Mouse (Mus musculus) heart, postnatal 10 days (tissue): ENCODE data around the gene Sprr2e. TPM values are rescaled to one million over a fixed set of nuclear protein-coding genes. Genes with fewer than 3 reads are reported as not detected.

Experiments used
- DNase-seq, 2 experiments: peaks; one replicate each; pipeline ENCODE4 v3.0.0; 2021
- intact Hi-C: fragments of 180-260 bp; cut with DNase I; formaldehyde crosslinking; loops from one replicate; pipeline ENCODE4 v1.15.1; 2025
- total RNA-seq, 2 experiments: library from RNA; stranded (reverse); gene quantifications; 2 replicates each; pipeline ENCODE4 v1.2.3; 2021

Sprr2e gene
- total RNA-seq = not detected

- DNase-seq = no peak
- intact Hi-C loops = no loop called here
Measured at GRCm38 (mm10) chr3:92351843-92352242, at the start of gene Sprr2e. Sprr2e (plus strand) TSS chr3:92352143.

GRCm38 (mm10) chr3:92307406-92307805 lies 44.5 kb upstream of the Sprr2e start:
- DNase-seq = no peak

GRCm38 (mm10) chr3:92316320-92316719 lies 35.6 kb upstream of the Sprr2e start, which contains the start of gene Sprr2b:
Sprr2b (plus strand) TSS chr3:92316620.
- intact Hi-C loops = no loop called here
- no peak for DNase-seq

More at GRCm38 (mm10) chr3:92307406-92307805, 44.5 kb upstream of the Sprr2e start:
- intact Hi-C loops = no loop called here

DNA sequence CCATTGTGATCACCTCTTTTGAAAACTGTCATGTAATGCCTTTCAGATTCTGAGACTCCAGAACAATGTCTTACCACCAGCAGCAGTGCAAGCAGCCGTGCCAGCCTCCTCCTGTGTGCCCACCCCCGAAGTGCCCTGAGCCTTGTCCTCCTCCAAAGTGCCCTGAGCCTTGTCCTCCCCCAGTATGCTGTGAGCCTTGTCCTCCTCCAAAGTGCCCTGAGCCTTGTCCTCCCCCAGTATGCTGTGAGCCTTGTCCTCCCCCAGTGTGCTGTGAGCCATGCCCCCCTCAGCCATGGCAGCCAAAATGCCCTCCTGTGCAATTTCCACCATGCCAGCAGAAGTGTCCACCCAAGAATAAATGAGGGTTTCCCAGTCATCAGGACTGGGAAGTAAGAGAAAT lies 34.6 kb upstream of the Sprr2e start:
- intact Hi-C loops = no loop called here
- no peak for DNase-seq

DNA sequence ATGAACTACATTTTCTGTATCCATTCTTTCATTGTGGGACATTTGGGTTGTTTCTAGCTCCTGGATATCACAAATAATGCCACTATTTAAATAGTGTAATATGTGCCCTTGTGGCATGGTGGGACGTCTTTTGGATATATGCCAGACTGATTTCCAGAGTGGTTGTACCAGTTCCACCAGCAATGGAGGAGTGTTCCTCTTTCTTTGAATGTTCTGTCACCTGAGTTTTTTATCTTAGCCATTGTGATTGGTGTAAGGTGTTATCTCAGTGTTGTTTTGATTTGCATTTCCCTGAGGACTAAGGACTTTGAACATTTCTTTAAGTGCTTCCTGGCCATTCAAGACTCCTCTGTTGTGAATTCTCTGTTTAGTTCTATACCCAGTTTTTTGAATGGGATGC lies 15.7 kb upstream of the Sprr2e start:
- no peak for DNase-seq
- intact Hi-C loops = no loop called here

DNA sequence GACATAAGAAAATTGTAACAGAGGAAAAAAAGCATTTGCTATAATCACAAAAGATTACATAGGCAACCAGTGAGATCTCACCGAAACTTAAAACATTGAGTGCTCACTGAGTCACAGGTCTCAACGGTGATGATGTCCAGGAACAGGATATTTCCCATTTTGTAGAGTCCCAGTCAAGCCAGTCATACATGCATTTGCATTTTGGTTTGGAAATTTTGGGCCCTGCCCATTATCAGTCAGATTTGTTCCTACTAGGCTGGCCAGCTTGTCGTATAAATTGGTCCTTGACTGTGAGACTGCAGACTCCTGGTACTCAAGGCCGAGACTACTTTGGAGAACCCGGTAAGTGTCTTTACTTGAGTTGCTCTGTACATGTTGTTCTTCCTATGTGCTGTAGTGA lies 13.1 kb upstream of the Sprr2e start, which contains the start of gene Sprr2d:
Sprr2d (plus strand) TSS at position 301 of the 400 bp plus-strand sequence.
- DNase-seq = no peak
- intact Hi-C loops = no loop called here

DNA sequence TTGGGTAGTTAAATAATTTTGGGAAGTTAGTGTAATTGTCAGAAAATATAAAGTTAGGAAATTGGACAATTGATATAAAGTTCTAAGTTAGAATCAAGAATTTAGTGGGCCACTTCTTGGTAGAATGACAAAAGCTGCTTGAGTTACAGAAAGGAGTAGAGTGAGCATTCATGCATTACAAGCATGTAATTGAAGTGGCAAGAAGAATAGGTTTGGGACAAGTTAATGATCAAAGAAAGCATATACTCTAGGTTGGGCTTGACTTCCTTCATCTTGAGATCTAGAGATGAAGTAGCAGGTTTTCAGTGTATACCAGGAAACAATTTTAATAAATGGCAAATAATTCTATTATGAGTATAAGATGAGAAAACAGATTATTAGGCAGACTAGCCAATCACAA lies 9.7 kb downstream of the Sprr2e start:
- intact Hi-C loops = no loop called here
- DNase-seq = no peak

DNA sequence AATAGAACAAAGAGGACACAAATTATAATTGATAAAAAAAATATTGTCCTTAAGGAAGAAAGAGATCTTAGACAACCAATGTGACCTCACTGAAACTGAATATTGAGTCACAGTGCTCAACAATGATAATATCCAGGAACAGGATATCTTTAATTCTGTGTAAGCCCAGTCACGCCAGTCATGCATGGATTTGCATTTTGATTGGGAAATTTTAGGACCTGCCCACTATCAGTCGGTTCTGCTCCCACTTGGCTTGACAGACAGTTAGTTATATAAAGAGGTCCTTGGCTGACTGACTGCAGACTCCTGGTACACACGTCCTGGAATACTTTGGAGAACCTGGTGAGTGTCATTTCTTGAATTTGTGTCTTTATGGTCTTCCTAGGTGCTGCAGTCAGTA lies 12.9 kb downstream of the Sprr2e start, which contains the start of gene Sprr2f:
Sprr2f (plus strand) TSS at position 301 of the 400 bp plus-strand sequence.
- intact Hi-C loops = no loop called here
- no peak for DNase-seq

DNA sequence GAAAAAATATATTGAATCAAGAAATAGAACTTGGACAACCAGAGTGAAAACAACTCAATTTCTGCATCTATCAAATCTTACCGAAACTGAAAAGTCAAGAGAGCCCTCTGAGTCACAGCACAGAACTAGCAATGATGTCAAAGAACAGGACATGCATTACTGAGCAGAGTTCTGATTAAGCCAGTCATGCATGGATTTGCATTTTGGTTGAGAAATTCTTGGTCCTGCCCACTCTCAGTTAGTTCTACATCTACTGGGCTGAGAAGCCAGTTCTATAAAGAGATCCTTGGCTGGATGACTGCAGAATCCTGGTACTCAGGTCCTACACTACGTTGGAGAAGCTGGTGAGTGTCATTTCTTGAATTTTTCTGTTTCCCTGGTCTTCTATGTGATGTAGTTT lies 21.7 kb downstream of the Sprr2e start:
- intact Hi-C loops = no loop called here
- no peak for DNase-seq

DNA sequence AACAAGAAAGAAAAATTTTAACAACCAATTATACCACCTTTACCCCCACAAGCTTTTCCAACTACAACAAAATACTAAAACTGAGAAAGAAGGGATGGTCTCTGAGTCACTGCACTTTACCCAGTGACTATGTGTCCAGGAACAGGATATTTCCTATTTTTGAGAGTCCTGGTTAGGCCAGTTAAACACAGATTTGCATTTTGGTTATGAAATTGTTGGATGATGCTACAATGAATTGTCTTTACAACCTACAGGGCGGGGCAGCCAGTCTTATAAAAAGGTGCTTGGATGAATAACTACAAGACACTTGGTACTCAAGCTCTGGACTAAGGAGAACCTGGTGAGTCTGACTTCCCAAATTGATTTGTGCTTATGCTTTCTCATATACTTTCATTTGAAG lies 33.4 kb downstream of the Sprr2e start, which contains the start of gene Sprr2h:
Sprr2h (plus strand) TSS at position 301 of the 400 bp plus-strand sequence.
- intact Hi-C loops = no loop called here
- DNase-seq = no peak

GRCm38 (mm10) chr3:92394301-92394700 lies 42.4 kb downstream of the Sprr2e start:
- no peak for DNase-seq
- intact Hi-C loops = loop anchor here (5.0 kb wide), 1 partner anchor 118 kb away; no protein-coding TSS in a partner anchor

Other genes with a start within 250 kb of the Sprr2e start
- not detected for gene Prr9, start 228.2 kb upstream of the Sprr2e start, total RNA-seq
- not detected for gene Lelp1, start 209.4 kb upstream of the Sprr2e start, total RNA-seq
- gene Sprr2a1, start 136.3 kb upstream of the Sprr2e start, total RNA-seq = not detected
- 1 to 10 TPM; 2.6 to 3.4 TPM for gene Sprr2a2, start 136.2 kb upstream of the Sprr2e start, total RNA-seq
- not detected for gene Sprr2a3, start 66.7 kb upstream of the Sprr2e start, total RNA-seq
- not detected for gene Sprr2b, start 35.5 kb upstream of the Sprr2e start, total RNA-seq
- not detected for gene Sprr2d, start 13.0 kb upstream of the Sprr2e start, total RNA-seq
- gene Sprr2f, start 13.0 kb downstream of the Sprr2e start, total RNA-seq = not detected
- not detected for gene Sprr2h, start 33.5 kb downstream of the Sprr2e start, total RNA-seq
- gene Sprr2i, start 55.8 kb downstream of the Sprr2e start, total RNA-seq = not detected
- not detected for gene Sprr2j-ps, start 65.9 kb downstream of the Sprr2e start, total RNA-seq
- gene Gm9774, start 77.3 kb downstream of the Sprr2e start, total RNA-seq = 1 to 10 TPM; 3.9 to 5.2 TPM
- not detected for gene Sprr2k, start 80.4 kb downstream of the Sprr2e start, total RNA-seq
- not detected for gene Sprr1b, start 86.6 kb downstream of the Sprr2e start, total RNA-seq
- gene Sprr3, start 106.6 kb downstream of the Sprr2e start, total RNA-seq = not detected
- not detected for gene Sprr1a, start 133.8 kb downstream of the Sprr2e start, total RNA-seq
- not detected for gene Sprr4, start 148.3 kb downstream of the Sprr2e start, total RNA-seq
- gene 2310046K23Rik, start 182.4 kb downstream of the Sprr2e start, total RNA-seq = not detected
- not detected for gene Ivl, start 221.6 kb downstream of the Sprr2e start, total RNA-seq
- gene Smcp, start 236.9 kb downstream of the Sprr2e start, total RNA-seq = not detected